Mouse (Mus musculus) large intestine, adult 2 months (tissue): ENCODE data around the gene Gm13941. TPM values are rescaled to one million over a fixed set of nuclear protein-coding genes. Genes with fewer than 3 reads are reported as not detected.

Experiments
- DNase-seq: peaks from one replicate; pipeline ENCODE4 v3.0.0-alpha.2; 2012; ENCODE audit warnings: low read depth, low spot score
- WGBS: fragments of 180-500 bp; shearing (Covaris S2); methylation state at CpG from one replicate; pipeline ENCODE4 v1.1.7; 2018; 5-methylcytosine and 5-hydroxymethylcytosine counted together
- polyA plus RNA-seq: library from polyadenylated mRNA; depleted of rRNA; stranded (reverse); fragments of >200 nt; gene quantifications from 2 replicates; pipeline ENCODE4 v1.2.3, GENCODE M21; 2012; rRNA removed

Gm13941 gene
- not detected in 2 replicates for polyA plus RNA-seq

DNA sequence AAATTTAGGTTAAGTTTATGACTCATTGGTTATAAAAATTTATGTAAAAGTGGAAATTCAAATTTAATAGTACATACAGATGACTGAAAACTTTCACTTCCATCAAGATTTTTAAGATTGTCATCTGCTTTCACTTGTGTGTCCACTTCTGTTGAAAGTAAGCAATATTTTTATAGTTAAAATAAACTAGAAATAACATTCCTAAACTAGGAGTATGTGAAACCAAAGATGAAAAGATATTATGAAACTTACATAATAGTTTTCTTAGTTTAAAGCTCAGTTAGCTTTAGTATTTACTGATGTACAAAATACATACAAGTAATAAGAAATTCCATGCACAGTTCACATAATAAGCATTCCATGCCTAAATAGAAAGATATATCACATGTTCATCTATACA lies at the start of gene Gm13941:
Gene Gm13941 (minus strand): TSS at position 101 of the 400 bp plus-strand sequence.
- no peak for DNase-seq

DNA sequence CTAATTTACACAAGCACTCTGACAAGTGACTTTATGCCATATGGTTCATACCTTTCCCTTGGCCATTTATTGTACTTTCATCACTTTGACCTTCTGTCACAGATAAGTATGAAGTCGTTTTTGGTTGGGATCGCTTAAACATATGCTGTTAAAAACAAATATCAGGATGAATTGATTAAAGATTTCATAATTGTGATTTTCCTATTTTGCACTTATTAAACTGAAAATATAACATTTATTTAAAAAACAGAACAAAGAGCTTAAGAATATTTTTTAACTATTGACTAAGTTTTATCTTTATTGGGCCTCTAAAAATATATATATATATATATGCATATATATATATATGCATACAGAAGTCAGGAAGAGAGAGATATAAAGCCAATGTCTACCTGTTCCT lies 47.1 kb upstream of the Gm13941 start, which contains the start of gene Gm15130:
Gene Gm15130 (minus strand): TSS at position 101 of the 400 bp plus-strand sequence.
- DNase-seq = no peak
- WGBS = 62% methylated on average over 2 of the region's 2 CpGs

GRCm38 (mm10) chr2:111135739-111136138 lies 30.0 kb upstream of the Gm13941 start:
- 61% methylated on average over 5 of the region's 5 CpGs for WGBS
- no peak for DNase-seq

DNA sequence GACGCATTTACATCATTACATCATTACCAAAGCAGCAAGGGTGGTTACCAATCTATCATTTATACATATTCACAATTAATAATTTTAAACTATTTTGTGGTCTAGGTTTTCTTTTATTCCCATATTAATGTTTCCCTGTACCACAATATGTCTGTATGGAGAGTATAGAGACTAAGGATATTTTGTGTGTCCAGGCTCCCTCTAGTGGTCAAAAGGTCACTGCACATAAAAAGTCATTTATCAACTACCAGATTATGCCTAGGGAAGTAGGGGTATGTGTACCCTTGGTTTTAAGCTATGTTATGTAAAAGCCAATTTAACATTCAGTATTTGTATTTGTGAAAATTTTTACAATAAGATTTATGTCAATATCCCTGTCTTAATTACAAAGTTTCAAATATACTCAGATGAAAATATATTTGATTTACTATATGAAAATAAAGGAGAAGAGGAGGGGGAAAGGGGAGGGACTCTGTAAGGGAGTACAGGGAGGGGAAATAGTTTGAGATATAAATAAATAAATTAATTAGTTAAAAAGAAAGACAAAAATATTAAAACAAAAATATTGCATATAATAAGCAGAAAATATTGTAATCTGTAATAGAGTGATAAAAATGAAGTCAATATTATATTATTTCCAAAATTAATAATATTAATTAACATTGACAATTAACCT lies 47.1 kb downstream of the Gm13941 start:
- peak; percentile 3 for DNase-seq
- WGBS = 91% methylated on average over 1 of the region's 1 CpGs

Other genes starting within 250 kb of the Gm13941 start
- gene Ano3, start 155.1 kb downstream of the Gm13941 start, polyA plus RNA-seq = not detected in 2 replicates
- not detected in 2 replicates for gene Gm15130, start 47.0 kb upstream of the Gm13941 start, polyA plus RNA-seq
- not detected in 2 replicates for gene 4930430A15Rik, start 123.6 kb upstream of the Gm13941 start, polyA plus RNA-seq
- gene Olfr1275, start 129.3 kb upstream of the Gm13941 start, polyA plus RNA-seq = not detected in 2 replicates
- gene Olfr1276, start 148.5 kb upstream of the Gm13941 start, polyA plus RNA-seq = not detected in 2 replicates
- gene Olfr1277, start 168.1 kb upstream of the Gm13941 start, polyA plus RNA-seq = not detected in 2 replicates
- not detected in 2 replicates for gene Olfr1278, start 184.2 kb upstream of the Gm13941 start, polyA plus RNA-seq
- gene Olfr1279, start 194.7 kb upstream of the Gm13941 start, polyA plus RNA-seq = not detected in 2 replicates
- not detected in 2 replicates for gene Olfr1280, start 208.0 kb upstream of the Gm13941 start, polyA plus RNA-seq
- gene Olfr1281, start 220.5 kb upstream of the Gm13941 start, polyA plus RNA-seq = not detected in 2 replicates
- gene Olfr1282, start 230.1 kb upstream of the Gm13941 start, polyA plus RNA-seq = not detected in 2 replicates